Mouse (Mus musculus): Measurements from ENCODE around the gene Fcrl6. TPM values are rescaled to one million over a fixed set of nuclear protein-coding genes. Genes with fewer than 3 reads are reported as not detected.

Gene Fcrl6
- total RNA-seq, 2 experiments from 2014 or later: not detected

GRCm38 (mm10) chr1:172549314-172549713, 53.0 kb downstream of the Fcrl6 start:
- DNase-seq (ENCODE audit: low spot score in 2 of 2): no peak

- no peak for DNase-seq (ENCODE audit: low spot score in 2 of 2)
These were observed 53.9 kb downstream of the Fcrl6 start for GRCm38 (mm10) chr1:172548501-172548900.

Other genes starting within 250 kb of the Fcrl6 start
- gene Pigm, start 226.0 kb downstream of the Fcrl6 start, total RNA-seq (2021): 10 to 100 TPM; 18.1 to 19.9 TPM
- 1 to 10 TPM; 1.1 to 1.2 TPM for gene Slamf9, start 127.2 kb downstream of the Fcrl6 start, total RNA-seq (2021)
- 10 to 100 TPM in 1 of 2 experiments, 1 to 10 TPM in 1; 6.0 to 10.6 TPM for gene Igsf9, start 120.8 kb downstream of the Fcrl6 start, total RNA-seq (2021)
- 100 to 1,000 TPM; 143 to 153 TPM for gene Tagln2, start 102.5 kb downstream of the Fcrl6 start, total RNA-seq (2021)
- 1 to 10 TPM; 2.0 to 2.1 TPM for gene Cfap45, start 81.8 kb downstream of the Fcrl6 start, total RNA-seq (2021)
- under 1 TPM in 1 of 2 experiments, not detected in 1; 0.17 TPM for gene Vsig8, start 46.6 kb downstream of the Fcrl6 start, total RNA-seq (2021)
- gene Slamf8, start 12.0 kb downstream of the Fcrl6 start, total RNA-seq (2021): under 1 TPM; 0.25 to 0.28 TPM
- gene Dusp23, start 30.4 kb upstream of the Fcrl6 start, total RNA-seq (2021): 1 to 10 TPM; 7.1 to 7.8 TPM
- 10 to 100 TPM in 1 of 2 experiments, under 1 TPM in 1; 0.45 to 10.9 TPM for gene Crp, start 95.5 kb upstream of the Fcrl6 start, total RNA-seq (2021)